Mouse (Mus musculus): ENCODE data around the gene Kdelr3.

Gene Kdelr3

GRCm38 (mm10) chr15:79516171-79517096 is at the start of gene Kdelr3:
Kdelr3 (plus strand) TSS chr15:79516411.
- peak in 1 of 2 experiments; percentile 36 for DNase-seq

GRCm38 (mm10) chr15:79466601-79467286 is 49.5 kb upstream of the Kdelr3 start:
- DNase-seq = peak; percentile 80 to 84

- DNase-seq = no peak
Observed at GRCm38 (mm10) chr15:79469577-79469976, 46.6 kb upstream of the Kdelr3 start.

- DNase-seq = no peak
Observed at GRCm38 (mm10) chr15:79470583-79470982, 45.6 kb upstream of the Kdelr3 start.

- DNase-seq = no peak
Observed at GRCm38 (mm10) chr15:79471095-79471494, 45.1 kb upstream of the Kdelr3 start.

- peak in 1 of 2 experiments; percentile 16 for DNase-seq
Observed at GRCm38 (mm10) chr15:79473042-79473441, 43.2 kb upstream of the Kdelr3 start.

GRCm38 (mm10) chr15:79473638-79474355 is 42.4 kb upstream of the Kdelr3 start:
- DNase-seq = no peak

GRCm38 (mm10) chr15:79477227-79477626 is 39.0 kb upstream of the Kdelr3 start:
- DNase-seq = no peak

- DNase-seq = no peak
Observed at GRCm38 (mm10) chr15:79481181-79481688, 35.0 kb upstream of the Kdelr3 start.

GRCm38 (mm10) chr15:79489463-79489862 is 26.7 kb upstream of the Kdelr3 start:
- DNase-seq = no peak

- DNase-seq = no peak
Observed at GRCm38 (mm10) chr15:79493527-79493926, 22.7 kb upstream of the Kdelr3 start.

- DNase-seq = no peak
Observed at GRCm38 (mm10) chr15:79500110-79500509, 16.1 kb upstream of the Kdelr3 start.

- DNase-seq = no peak
Observed at GRCm38 (mm10) chr15:79502891-79503341, 13.3 kb upstream of the Kdelr3 start.

- no peak for DNase-seq
Observed at GRCm38 (mm10) chr15:79503438-79503837, 12.8 kb upstream of the Kdelr3 start.

GRCm38 (mm10) chr15:79504707-79505452 is 11.3 kb upstream of the Kdelr3 start, which contains the start of gene Kcnj4:
Kcnj4 (minus strand) TSS chr15:79505241.
- no peak for DNase-seq

GRCm38 (mm10) chr15:79505616-79506283 is 10.5 kb upstream of the Kdelr3 start:
- peak; percentile 54 to 62 for DNase-seq

- no peak for DNase-seq
Observed at GRCm38 (mm10) chr15:79506460-79506859, 9.8 kb upstream of the Kdelr3 start.

GRCm38 (mm10) chr15:79507055-79507828 is 9.0 kb upstream of the Kdelr3 start:
- no peak for DNase-seq

GRCm38 (mm10) chr15:79509998-79510397 is 6.2 kb upstream of the Kdelr3 start:
- DNase-seq = no peak

GRCm38 (mm10) chr15:79510425-79510824 is 5.8 kb upstream of the Kdelr3 start:
- no peak for DNase-seq

Data from thymus, postnatal 36 days (tissue).